Mouse (Mus musculus) kidney, adult 2 months (tissue): ENCODE results near the gene Flot1.

Experiments
- CTCF ChIP-seq: fragments of 200-500 bp; conservative IDR thresholded peaks from 2 replicates; pipeline ENCODE4 v1.5.1; 2011; ENCODE audit warnings: low read depth, mild to moderate bottlenecking, control low read depth, low read length, moderate library complexity, mixed read lengths; ENCODE audit not compliant: insufficient read depth, insufficient read length
- POLR2A ChIP-seq: fragments of 200-500 bp; IDR thresholded peaks from one replicate; pipeline ENCODE4 v1.6.1; 2011; ENCODE audit warnings: low read depth, low read length, control low read depth

- TF ChIP-seq CTCF (no peak), POLR2A (no peak)
Observed at GRCm38 (mm10) chr17:35795656-35796055, 27.4 kb upstream of the Flot1 start.
